Mouse (Mus musculus) MEL (cell line): ENCODE data around the gene Reps1. TPM values are rescaled to one million over a fixed set of nuclear protein-coding genes. Genes with fewer than 3 reads are reported as not detected.

Source experiments
- DNase-seq: peaks from one replicate; pipeline ENCODE4 v3.0.0; 2011; ENCODE audit warnings: low read depth, low spot score
- H3K27ac ChIP-seq: 2 replicates; pipeline ENCODE4 v1.5.1; 2012; ENCODE audit warnings: low read depth, mild to moderate bottlenecking, control low read depth, low read length, moderate library complexity; ENCODE audit not compliant: control insufficient read depth
- H3K27me3 ChIP-seq, 2 experiments: fragments of 150-350 bp in 1 of 2; sonication (generic) in 1 of 2; 2 replicates each; pipeline ENCODE4 v1.6.1; 2012; ENCODE audit warnings: low read length in 2 of 2, mild to moderate bottlenecking in 2 of 2, improper control_type of control experiment in 1 of 2, moderate library complexity in 1 of 2; ENCODE audit not compliant: insufficient read depth in 2 of 2, control insufficient read depth in 1 of 2
- H3K36me3 ChIP-seq, 2 experiments: 2 replicates each; pipeline ENCODE4 v1.6.1; 2012 to 2014; ENCODE audit warnings: low read length in 2 of 2, improper control_type of control experiment in 1 of 2, inconsistent platforms in 1 of 2, mild to moderate bottlenecking in 1 of 2; ENCODE audit not compliant: insufficient read depth in 2 of 2, control insufficient read depth in 1 of 2
- H3K4me1 ChIP-seq, 2 experiments: fragments of 150-350 bp in 1 of 2; sonication (generic) in 1 of 2; 2 replicates each; pipeline ENCODE4 v1.6.1; 2012; ENCODE audit warnings: low read length in 2 of 2, improper control_type of control experiment in 1 of 2, mild to moderate bottlenecking in 1 of 2; ENCODE audit not compliant: insufficient read depth in 2 of 2, control insufficient read depth in 1 of 2
- H3K4me3 ChIP-seq, 2 experiments: fragments of 150-350 bp in 1 of 2; sonication (generic) in 1 of 2; 2 replicates each; pipeline ENCODE4 v1.5.1; 2012; ENCODE audit warnings: low read depth in 2 of 2, low read length in 2 of 2, mild to moderate bottlenecking in 2 of 2, moderate library complexity in 2 of 2, control low read depth in 1 of 2, improper control_type of control experiment in 1 of 2; ENCODE audit not compliant: control insufficient read depth in 1 of 2, insufficient read depth in 1 of 2
- H3K79me2 ChIP-seq: 2 replicates; pipeline ENCODE4 v1.6.1; 2012; ENCODE audit warnings: mild to moderate bottlenecking, low read length, moderate library complexity; ENCODE audit not compliant: control insufficient read depth, poor library complexity, insufficient read depth
- H3K9ac ChIP-seq: 2 replicates; pipeline ENCODE4 v1.6.1; 2012; ENCODE audit warnings: low read depth, mild to moderate bottlenecking, control low read depth, low read length, moderate library complexity; ENCODE audit not compliant: control insufficient read depth, poor library complexity, severe bottlenecking
- H3K9me3 ChIP-seq: fragments of 150-350 bp; sonication (generic); replicated peaks from 2 replicates; pipeline ENCODE4 v1.6.1; 2012; ENCODE audit warnings: mild to moderate bottlenecking, low read length, improper control_type of control experiment, moderate library complexity; ENCODE audit not compliant: insufficient read depth
- CTCF ChIP-seq, 3 experiments: IDR thresholded peaks in 2 of 3; conservative IDR thresholded peaks in 1 of 3; 2 replicates each; pipeline ENCODE4 v1.5.1; 2011 to 2012; ENCODE audit warnings: low read length in 3 of 3, low read depth in 2 of 3, mild to moderate bottlenecking in 2 of 3, improper control_type of control experiment in 1 of 3, inconsistent platforms in 1 of 3, mixed read lengths in 1 of 3, moderate library complexity in 1 of 3; ENCODE audit not compliant: control insufficient read depth in 1 of 3, insufficient read depth in 1 of 3, poor library complexity in 1 of 3, severe bottlenecking in 1 of 3
- ETS1 ChIP-seq: IDR thresholded peaks from 2 replicates; pipeline ENCODE4 v1.6.1; 2012; ENCODE audit warnings: low read depth, mild to moderate bottlenecking, inconsistent platforms, low read length, improper control_type of control experiment, moderate library complexity
- GATA1 ChIP-seq: IDR thresholded peaks from 2 replicates; pipeline ENCODE4 v1.6.1; 2011; ENCODE audit warnings: low read depth, low read length, improper control_type of control experiment
- KAT2A ChIP-seq: conservative IDR thresholded peaks from 2 replicates; pipeline ENCODE4 v1.6.1; 2012; ENCODE audit warnings: low read depth, low read length, improper control_type of control experiment, inconsistent platforms
- MAFK ChIP-seq: IDR thresholded peaks from 2 replicates; pipeline ENCODE4 v1.6.1; 2011; ENCODE audit warnings: low read depth, mild to moderate bottlenecking, low read length, improper control_type of control experiment, borderline replicate concordance
- MEF2A ChIP-seq: IDR thresholded peaks from 2 replicates; pipeline ENCODE4 v1.6.1; 2014; ENCODE audit warnings: low read depth, mild to moderate bottlenecking, inconsistent platforms, low read length, improper control_type of control experiment; ENCODE audit not compliant: poor library complexity, insufficient replicate concordance, severe bottlenecking; ENCODE audit errors: extremely low read depth
- MXI1 ChIP-seq: IDR thresholded peaks from 2 replicates; pipeline ENCODE4 v1.6.1; 2011; ENCODE audit warnings: mild to moderate bottlenecking, low read depth, low read length, improper control_type of control experiment
- MYB ChIP-seq: IDR thresholded peaks from 2 replicates; pipeline ENCODE4 v1.6.1; 2011; ENCODE audit warnings: mild to moderate bottlenecking, low read depth, low read length, improper control_type of control experiment
- NELFE ChIP-seq: IDR thresholded peaks from 2 replicates; pipeline ENCODE4 v1.6.1; 2011; ENCODE audit warnings: low read depth, low read length, improper control_type of control experiment
- NRF1 ChIP-seq: IDR thresholded peaks from 2 replicates; pipeline ENCODE4 v1.6.1; 2014; ENCODE audit warnings: low read depth, mild to moderate bottlenecking, inconsistent platforms, low read length, improper control_type of control experiment, moderate library complexity; ENCODE audit not compliant: poor library complexity, insufficient read depth, severe bottlenecking
- POLR2A ChIP-seq, 2 experiments: IDR thresholded peaks; 2 replicates each; pipeline ENCODE4 v1.6.1; 2011 to 2012; ENCODE audit warnings: low read length in 2 of 2, mild to moderate bottlenecking in 2 of 2, control low read depth in 1 of 2, improper control_type of control experiment in 1 of 2, low read depth in 1 of 2, moderate library complexity in 1 of 2; ENCODE audit not compliant: control insufficient read depth in 1 of 2, insufficient read depth in 1 of 2, poor library complexity in 1 of 2
- RAD21 ChIP-seq: IDR thresholded peaks from 2 replicates; pipeline ENCODE4 v1.6.1; 2011; ENCODE audit warnings: mild to moderate bottlenecking, low read depth, low read length, improper control_type of control experiment
- SIN3A ChIP-seq: IDR thresholded peaks from 2 replicates; pipeline ENCODE4 v1.6.1; 2012; ENCODE audit warnings: low read length, improper control_type of control experiment, inconsistent platforms
- TAL1 ChIP-seq: IDR thresholded peaks from 2 replicates; pipeline ENCODE4 v1.6.1; 2012; ENCODE audit warnings: mild to moderate bottlenecking, inconsistent platforms, low read length, moderate library complexity, mixed read lengths
- TCF12 ChIP-seq: IDR thresholded peaks from 2 replicates; pipeline ENCODE4 v1.6.1; 2014; ENCODE audit warnings: low read depth, mild to moderate bottlenecking, inconsistent platforms, low read length, improper control_type of control experiment, moderate library complexity
- USF1 ChIP-seq: IDR thresholded peaks from 2 replicates; pipeline ENCODE4 v1.6.1; 2014; ENCODE audit warnings: low read depth, mild to moderate bottlenecking, inconsistent platforms, low read length, improper control_type of control experiment, moderate library complexity
- ZKSCAN1 ChIP-seq: IDR thresholded peaks from 2 replicates; pipeline ENCODE4 v1.6.1; 2012; ENCODE audit warnings: low read depth, mild to moderate bottlenecking, inconsistent platforms, low read length, improper control_type of control experiment, moderate library complexity
- polyA plus RNA-seq, 2 experiments: library from polyadenylated mRNA; stranded (reverse) in 1 of 2; unstranded in 1 of 2; fragments of >175 nt in 1 of 2; fragments of >200 nt in 1 of 2; gene quantifications; 2 replicates each; pipeline versions ENCODE4 v1.2.1 to v1.2.4; 2012; ENCODE audit warnings: low replicate concordance in 2 of 2, low read depth in 1 of 2; ENCODE audit not compliant: insufficient read length in 2 of 2, insufficient read depth in 1 of 2, missing spikeins in 1 of 2
- total RNA-seq: library from RNA; depleted of rRNA; stranded (reverse); fragments of 300-350 nt; gene quantifications from 2 replicates; pipeline ENCODE4 v1.2.3, GENCODE M21; 2012; rRNA removed

The Reps1 gene
- total RNA-seq (40.0 and 41.2 TPM in 2 replicates), polyA plus RNA-seq (10 to 100 TPM in 1 of 2 experiments, not detected in 1; 80.3 TPM)

- Histone ChIP-seq H3K27me3 (no peaks in the 10 kb centered on the region), H3K4me3 (peak within 1 kb of the TSS; percentile 90 to 99), H3K4me1 (peaks cover 6 to 25% of the 10 kb centered on the region in 2 experiments), H3K27ac (peak within 1 kb of the TSS; percentile 64), H3K36me3 (peaks cover 0 to 32% of the 10 kb centered on the region in 2 experiments; a peak in 2 of 4 replicates), H3K79me2 (peaks cover 48% of the 10 kb centered on the region), H3K9me3 (no peaks in the 10 kb centered on the region), H3K9ac (peak within 1 kb of the TSS; percentile 99)
- peak; percentile 32 for DNase-seq
- TF ChIP-seq POLR2A (IDR thresholded peaks at IDR 0.05; ENCODE audit: control insufficient read depth in 1 of 2, insufficient read depth in 1 of 2, low read depth in 1 of 2, low read length in 2 of 2, poor library complexity in 1 of 2) (no peak; a peak in 1 of 4 replicates), MXI1 (0 out of 2 replicates have a peak, but pooled peaks have one; percentile 16)
Measured at GRCm38 (mm10) chr10:18055696-18056390, at the start of gene Reps1. Reps1 (plus strand) TSS chr10:18055861.

- Histone ChIP-seq H3K27me3 (no peaks in the 10 kb centered on the region), H3K27ac (no peak overlapping the region), H3K9ac (no peak overlapping the region), H3K79me2 (no peaks in the 10 kb centered on the region), H3K4me1 (no peaks in the 10 kb centered on the region), H3K36me3 (no peaks in the 10 kb centered on the region; a peak in 2 of 4 replicates)
- no peak for DNase-seq
- TF ChIP-seq SIN3A (no peak), MYB (no peak), GATA1 (no peak), ETS1 (no peak), USF1 (no peak), NRF1 (no peak), CTCF (IDR thresholded peaks at IDR 0.05 in 2 of 3, conservative IDR thresholded peaks at IDR 0.05 in 1 of 3; ENCODE audit: control insufficient read depth in 1 of 3, insufficient read depth in 1 of 3, low read depth in 2 of 3, low read length in 3 of 3, poor library complexity in 1 of 3, severe bottlenecking in 1 of 3) (no peak), KAT2A (no peak), NELFE (no peak)
- TF ChIP-seq, all 39 proteins: peak for 0
- Histone ChIP-seq H3K4me3 (no peak overlapping the region), H3K9me3 (no peaks in the 10 kb centered on the region)
Measured at GRCm38 (mm10) chr10:18006756-18007155, 48.9 kb upstream of the Reps1 start.

DNA sequence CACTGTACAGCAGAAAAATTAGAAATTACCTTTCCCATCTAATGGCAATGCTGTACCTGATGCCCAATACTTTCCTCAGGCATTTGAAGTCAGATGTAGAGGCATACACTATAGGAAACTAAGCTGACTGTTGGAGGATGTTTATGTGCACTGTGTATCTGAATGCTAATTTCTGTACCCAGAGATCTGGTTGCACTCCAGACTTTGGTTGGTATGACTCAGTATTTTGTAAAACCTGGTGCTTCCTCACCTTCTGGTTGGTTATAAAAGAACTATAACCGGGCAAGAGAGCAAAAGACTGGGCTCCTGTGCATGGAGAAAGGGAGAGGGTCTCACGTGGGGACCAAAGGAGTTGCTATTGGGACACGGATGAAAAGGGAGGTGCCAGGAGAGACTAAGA, 48.4 kb upstream of the Reps1 start:
- H3K27ac ChIP-seq: no peak overlapping the region
- no peaks in the 10 kb centered on the region; a peak in 2 of 4 replicates for H3K36me3 ChIP-seq
- H3K27me3 ChIP-seq: no peaks in the 10 kb centered on the region
- no peak overlapping the region for H3K4me3 ChIP-seq
- no peaks in the 10 kb centered on the region for H3K4me1 ChIP-seq
- DNase-seq: no peak
- TF ChIP-seq MAFK (no peak), TCF12 (no peak), MEF2A (no peak), RAD21 (no peak), TAL1 (no peak), ZKSCAN1 (no peak), KAT2A (no peak), MYB (no peak)
- TF ChIP-seq, all 39 proteins: peak for 0
- Histone ChIP-seq H3K9me3 (no peaks in the 10 kb centered on the region), H3K79me2 (no peaks in the 10 kb centered on the region), H3K9ac (no peak overlapping the region)
